ENCODE assay signal across 8 mouse cellular contexts in genomic region chr9:107612945-107613569, GRCm38 (mm10). TPM values are rescaled to one million over a fixed set of nuclear protein-coding genes. Genes with fewer than 3 reads are reported as not detected.
DNase-seq lines count a peak whose midpoint lies in the region; ATAC-seq and TF ChIP-seq lines count a peak whose summit lies in the region.

No protein-coding gene starts in this region.

- H3K27ac ChIP-seq in heart, embryonic 10.5 days: peak overlapping the region; percentile 96
- peak overlapping the region; percentile 98 for H3K27ac ChIP-seq in forebrain, embryonic 15.5 days (replicated peaks)
- H3K27ac ChIP-seq in liver, embryonic 16.5 days (ENCODE audit: low read length): peak overlapping the region; percentile 62

- WGBS in heart, embryonic 10.5 days: 11% methylated on average over 12 of the region's 12 CpGs
- WGBS in forebrain, embryonic 15.5 days: 8% methylated on average over 12 of the region's 12 CpGs
- WGBS in liver, embryonic 16.5 days (ENCODE audit: insufficient replicate concordance): 9% methylated on average over 12 of the region's 12 CpGs

- no peak for DNase-seq in heart, embryonic 10.5 days (ENCODE audit: low spot score)
- DNase-seq in heart, postnatal 10 days: no peak
- DNase-seq in right cerebral cortex, postnatal 4 days: no peak
- DNase-seq in urinary bladder, postnatal 36 days (ENCODE audit: low spot score in 2 of 2): no peak
- no peak for DNase-seq in testis, postnatal 10 days (ENCODE audit: low spot score)

- ATAC-seq in forebrain, embryonic 15.5 days (replicated peaks): peak; percentile 34
- no peak for ATAC-seq in liver, embryonic 16.5 days (ENCODE audit: low read depth)

- H3K9ac ChIP-seq in forebrain, embryonic 15.5 days (replicated peaks): peak overlapping the region; percentile 62
- peak overlapping the region; percentile 57 for H3K9ac ChIP-seq in liver, embryonic 16.5 days (ENCODE audit: low read depth, low read length)

- peaks cover 45% of the 10 kb centered on the region for H3K36me3 ChIP-seq in heart, embryonic 10.5 days
- peaks cover 40% of the 10 kb centered on the region for H3K36me3 ChIP-seq in E14TG2a.4 (ENCODE audit: insufficient read depth, low read length)
- peaks cover 34% of the 10 kb centered on the region for H3K36me3 ChIP-seq in forebrain, embryonic 15.5 days
- H3K36me3 ChIP-seq in liver, embryonic 16.5 days (ENCODE audit: control insufficient read depth, insufficient read depth): peaks cover 22% of the 10 kb centered on the region

- peaks cover 68% of the 10 kb centered on the region for H3K4me1 ChIP-seq in heart, embryonic 10.5 days
- peaks cover 77% of the 10 kb centered on the region for H3K4me1 ChIP-seq in E14TG2a.4 (replicated peaks; ENCODE audit: low read depth, low read length)
- peaks cover 22% of the 10 kb centered on the region for H3K4me1 ChIP-seq in forebrain, embryonic 15.5 days
- peaks cover 12% of the 10 kb centered on the region for H3K4me1 ChIP-seq in liver, embryonic 16.5 days (ENCODE audit: control insufficient read depth, low read depth, low read length)

- H3K4me3 ChIP-seq in heart, embryonic 10.5 days: peak overlapping the region; percentile 63
- 0 out of 2 replicates have a peak overlapping the region, but pooled peaks have one; percentile 10 for H3K4me3 ChIP-seq in E14TG2a.4 (replicated peaks; ENCODE audit: low read length)
- peak overlapping the region; percentile 39 for H3K4me3 ChIP-seq in forebrain, embryonic 15.5 days
- H3K4me3 ChIP-seq in liver, embryonic 16.5 days (ENCODE audit: low read depth, low read length): peak overlapping the region; percentile 62

- H3K9me3 ChIP-seq in heart, embryonic 10.5 days: no peaks in the 10 kb centered on the region
- no peaks in the 10 kb centered on the region for H3K9me3 ChIP-seq in E14TG2a.4 (ENCODE audit: low read length)
- H3K9me3 ChIP-seq in forebrain, embryonic 15.5 days: no peaks in the 10 kb centered on the region
- H3K9me3 ChIP-seq in liver, embryonic 16.5 days (replicated peaks; ENCODE audit: control insufficient read depth, low read length): no peaks in the 10 kb centered on the region

- peak; percentile 22; the same call in 1 of the 2 replicates for TF ChIP-seq CTCF in E14TG2a.4 (conservative IDR thresholded peaks at IDR 0.05; ENCODE audit: low read length)

- intact Hi-C loops in heart, postnatal 10 days (cut with DNase I): loop anchor here (2.0 kb wide), 1 partner anchor 20 kb away; no protein-coding TSS in a partner anchor

- peak overlapping the region; percentile 72 for H3K4me2 ChIP-seq in forebrain, embryonic 15.5 days (replicated peaks)
- peak overlapping the region; percentile 97 for H3K4me2 ChIP-seq in liver, embryonic 16.5 days (ENCODE audit: low read depth, low read length)

- peaks cover under 1% of the 10 kb centered on the region; the same call in 1 of the 2 replicates for H3K27me3 ChIP-seq in heart, embryonic 10.5 days (ENCODE audit: insufficient read depth, poor library complexity, severe bottlenecking)
- H3K27me3 ChIP-seq in E14TG2a.4 (ENCODE audit: insufficient read depth, low read length): peaks cover 27% of the 10 kb centered on the region
- no peaks in the 10 kb centered on the region for H3K27me3 ChIP-seq in forebrain, embryonic 15.5 days
- H3K27me3 ChIP-seq in liver, embryonic 16.5 days (ENCODE audit: control insufficient read depth, insufficient read depth, low read depth, low read length): no peaks in the 10 kb centered on the region

RNA-seq across cellular contexts. Expression of gene Sema3b, which starts 4.0 kb away (rescaled TPM):
- 4.9 and 8.2 TPM in 2 replicates for polyA plus RNA-seq in heart, embryonic 10.5 days (2016; fragmentation: Nextera tagmentation; extraction: Ambion mirVana)
- 10 to 100 TPM; 15.4 to 17.3 TPM for total RNA-seq in heart, postnatal 10 days (2021)
- polyA plus RNA-seq in forebrain, embryonic 15.5 days (2015; fragmentation: Nextera tagmentation; extraction: Ambion mirVana): 1.7 and 2.8 TPM in 2 replicates
- polyA plus RNA-seq in liver, embryonic 16.5 days (2015; fragmentation: Nextera tagmentation; extraction: Ambion mirVana): 0.33 and 1.4 TPM in 2 replicates

RNA-seq across cellular contexts. Expression of gene Gnai2, which starts 22.1 kb away (rescaled TPM):
- polyA plus RNA-seq in heart, embryonic 10.5 days (2016; fragmentation: Nextera tagmentation; extraction: Ambion mirVana): 359 and 404 TPM in 2 replicates
- 100 to 1,000 TPM; 422 to 478 TPM for total RNA-seq in heart, postnatal 10 days (2021)
- polyA plus RNA-seq in forebrain, embryonic 15.5 days (2015; fragmentation: Nextera tagmentation; extraction: Ambion mirVana): 335 and 338 TPM in 2 replicates
- polyA plus RNA-seq in liver, embryonic 16.5 days (2015; fragmentation: Nextera tagmentation; extraction: Ambion mirVana): 144 and 153 TPM in 2 replicates

RNA-seq across cellular contexts. Expression of gene Ifrd2, which starts 25.6 kb away (rescaled TPM):
- polyA plus RNA-seq in heart, embryonic 10.5 days (2016; fragmentation: Nextera tagmentation; extraction: Ambion mirVana): 58.0 and 62.8 TPM in 2 replicates
- total RNA-seq in heart, postnatal 10 days (2021): 10 to 100 TPM; 36.9 to 40.7 TPM
- polyA plus RNA-seq in forebrain, embryonic 15.5 days (2015; fragmentation: Nextera tagmentation; extraction: Ambion mirVana): 15.4 and 16.9 TPM in 2 replicates
- 145 and 166 TPM in 2 replicates for polyA plus RNA-seq in liver, embryonic 16.5 days (2015; fragmentation: Nextera tagmentation; extraction: Ambion mirVana)

RNA-seq across cellular contexts. Expression of gene Hyal3, which starts 32.4 kb away (rescaled TPM):
- polyA plus RNA-seq in heart, embryonic 10.5 days (2016; fragmentation: Nextera tagmentation; extraction: Ambion mirVana): 0.36 and 0.70 TPM in 2 replicates
- under 1 TPM; 0.41 to 0.79 TPM for total RNA-seq in heart, postnatal 10 days (2021)
- 1.3 and 2.1 TPM in 2 replicates for polyA plus RNA-seq in forebrain, embryonic 15.5 days (2015; fragmentation: Nextera tagmentation; extraction: Ambion mirVana)
- polyA plus RNA-seq in liver, embryonic 16.5 days (2015; fragmentation: Nextera tagmentation; extraction: Ambion mirVana): 0.89 and 0.96 TPM in 2 replicates

RNA-seq across cellular contexts. Expression of gene Naa80, which starts 34.4 kb away (rescaled TPM):
- 14.8 and 15.3 TPM in 2 replicates for polyA plus RNA-seq in heart, embryonic 10.5 days (2016; fragmentation: Nextera tagmentation; extraction: Ambion mirVana)
- 10 to 100 TPM; 13.0 to 16.2 TPM for total RNA-seq in heart, postnatal 10 days (2021)
- 14.7 and 17.0 TPM in 2 replicates for polyA plus RNA-seq in forebrain, embryonic 15.5 days (2015; fragmentation: Nextera tagmentation; extraction: Ambion mirVana)
- polyA plus RNA-seq in liver, embryonic 16.5 days (2015; fragmentation: Nextera tagmentation; extraction: Ambion mirVana): 10.5 and 14.1 TPM in 2 replicates

Comparison
In these comparisons a context has a peak if more than half of its experiments do, and no peak if none do; other contexts are left out.
1. H3K4me3 ChIP-seq: peak in every context shown above with its lines; median percentile 63 in heart, embryonic 10.5 days; 62 in liver, embryonic 16.5 days; 39 in forebrain, embryonic 15.5 days; 10 in E14TG2a.4.